Mouse (Mus musculus) liver, postnatal 0 days (tissue): ENCODE data around the gene Arl3.

Source experiments
- CTCF ChIP-seq: sonication (generic); IDR thresholded peaks from 2 replicates; pipeline ENCODE4 v1.5.1; 2016; ENCODE audit warnings: antibody characterized with exemption, low read depth
- EP300 ChIP-seq: IDR thresholded peaks from 2 replicates; pipeline ENCODE4 v1.6.1; 2016; ENCODE audit warnings: antibody characterized with exemption, low read depth, mild to moderate bottlenecking

DNA sequence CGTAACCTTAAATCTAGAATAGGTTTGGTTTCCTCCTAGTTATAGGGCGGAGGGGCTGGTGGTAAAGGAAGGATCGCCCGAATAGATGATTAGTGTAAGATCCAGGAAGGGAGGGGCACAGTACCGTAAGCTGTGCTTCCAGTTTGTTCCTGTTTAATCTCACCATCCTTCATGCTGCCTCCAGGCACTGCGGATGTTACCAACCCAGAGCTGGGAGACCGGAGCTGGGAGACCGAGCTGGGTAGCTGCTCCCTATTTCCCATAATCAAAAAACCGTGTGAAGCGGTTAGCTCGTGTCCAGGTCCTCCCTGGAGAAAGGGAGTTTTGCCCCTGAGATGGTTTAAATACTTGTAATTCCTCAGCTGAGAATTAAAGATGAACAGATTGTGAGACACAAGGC is 43.4 kb upstream of the Arl3 start:
- no peak for TF ChIP-seq EP300
- TF ChIP-seq CTCF, result no peak
